Comparison of ENCODE assay signal across 12 mouse cellular contexts in genomic region chr9:116114339-116114738, GRCm38 (mm10).
DNase-seq lines count a peak whose midpoint lies in the region; ATAC-seq and TF ChIP-seq lines count a peak whose summit lies in the region.
"Had no signal": no experiment of that assay in that cellular context is flagged by ENCODE, and none has a peak within 500 bp of the region (broad histone marks: within the 10 kb centered on the region; RNA-seq: fewer than 3 reads in every experiment).

No protein-coding gene starts in this region.

- no peak overlapping the region for H3K9ac ChIP-seq in kidney, postnatal 0 days (ENCODE audit: low read depth, low read length)
- H3K9ac ChIP-seq in hindbrain, embryonic 16.5 days (ENCODE audit: low read depth, low read length) = no peak overlapping the region
- H3K9ac ChIP-seq: hindbrain, embryonic 15.5 days had no signal

- H3K36me3 ChIP-seq in kidney, postnatal 0 days (ENCODE audit: insufficient read depth, low read length) = peaks cover 25% of the 10 kb centered on the region
- peaks cover 25% of the 10 kb centered on the region for H3K36me3 ChIP-seq in splenic B cell, adult 2 months (ENCODE audit: control insufficient read depth, insufficient read depth, low read length, poor library complexity, severe bottlenecking)
- no peaks in the 10 kb centered on the region for H3K36me3 ChIP-seq in hindbrain, embryonic 16.5 days (ENCODE audit: control insufficient read depth, insufficient read depth, low read length)
- H3K36me3 ChIP-seq: hindbrain, embryonic 15.5 days had no signal

- no peaks in the 10 kb centered on the region for H3K9me3 ChIP-seq in kidney, postnatal 0 days (replicated peaks; ENCODE audit: low read length)
- no peaks in the 10 kb centered on the region for H3K9me3 ChIP-seq in hindbrain, embryonic 16.5 days (ENCODE audit: control insufficient read depth, low read length)
- H3K9me3 ChIP-seq: hindbrain, embryonic 15.5 days had no signal

- H3K4me2 ChIP-seq in kidney, postnatal 0 days (ENCODE audit: low read length) = no peak overlapping the region
- H3K4me2 ChIP-seq in hindbrain, embryonic 16.5 days (ENCODE audit: low read length) = no peak overlapping the region
- H3K4me2 ChIP-seq: hindbrain, embryonic 15.5 days; midbrain, embryonic 11.5 days had no signal

- H3K4me3 ChIP-seq in kidney, postnatal 0 days (replicated peaks; ENCODE audit: low read depth, low read length) = no peak overlapping the region
- H3K4me3 ChIP-seq in hindbrain, embryonic 16.5 days (ENCODE audit: low read length) = no peak overlapping the region
- H3K4me3 ChIP-seq: hindbrain, embryonic 15.5 days had no signal

- no peak for TF ChIP-seq CTCF in kidney, postnatal 0 days (IDR thresholded peaks at IDR 0.05; ENCODE audit: low read depth)

- WGBS in kidney, postnatal 0 days = 21% methylated on average over 4 of the region's 4 CpGs
- WGBS in hindbrain, embryonic 16.5 days = 71% methylated on average over 4 of the region's 4 CpGs

- H3K27me3 ChIP-seq in kidney, postnatal 0 days (ENCODE audit: insufficient read depth, low read length) = no peaks in the 10 kb centered on the region
- no peaks in the 10 kb centered on the region for H3K27me3 ChIP-seq in splenic B cell, adult 2 months (ENCODE audit: control insufficient read depth, insufficient read depth, low read length, poor library complexity, severe bottlenecking)
- no peaks in the 10 kb centered on the region for H3K27me3 ChIP-seq in hindbrain, embryonic 16.5 days (replicated peaks; ENCODE audit: control insufficient read depth, insufficient read depth, low read length)
- H3K27me3 ChIP-seq: hindbrain, embryonic 15.5 days had no signal

- ATAC-seq in kidney, postnatal 0 days (replicated peaks; ENCODE audit: low FRiP score, low read depth) = no peak
- ATAC-seq in hindbrain, embryonic 16.5 days = no peak

- H3K4me1 ChIP-seq in kidney, postnatal 0 days (replicated peaks; ENCODE audit: insufficient read depth, low read length) = peaks cover 8% of the 10 kb centered on the region; the same call in 1 of the 2 replicates
- H3K4me1 ChIP-seq in hindbrain, embryonic 16.5 days (ENCODE audit: control insufficient read depth, insufficient read depth, low read depth, low read length) = no peaks in the 10 kb centered on the region; the same call in 1 of the 2 replicates
- H3K4me1 ChIP-seq: hindbrain, embryonic 15.5 days had no signal

- DNase-seq in thymus, postnatal 36 days = peak; percentile 37 to 39
- no peak for DNase-seq in thymus, postnatal 4 days
- peak; percentile 46 to 66 for DNase-seq in heart, adult 9 months (ENCODE audit: low spot score in 2 of 2)
- DNase-seq in kidney, postnatal 0 days (ENCODE audit: low spot score) = peak; percentile 74
- peak; percentile 63 for DNase-seq in splenic B cell, adult 2 months (ENCODE audit: low read depth, low spot score)
- DNase-seq in cerebellum, postnatal 25 days = no peak
- DNase-seq in urinary bladder, adult 2 months (ENCODE audit: low spot score) = no peak
- DNase-seq: cerebellum, postnatal 10 days; retina, postnatal 1 day had no signal

- peak overlapping the region; percentile 1; the same call in 1 of the 2 replicates for H3K27ac ChIP-seq in kidney, postnatal 0 days
- H3K27ac ChIP-seq in hindbrain, embryonic 16.5 days (ENCODE audit: low read depth, low read length) = no peak overlapping the region
- H3K27ac ChIP-seq: hindbrain, embryonic 15.5 days had no signal

Comparison
In these comparisons a context has a peak if more than half of its experiments do, and no peak if none do; other contexts are left out.
1. DNase-seq: peak in thymus, postnatal 36 days (2 of 2), heart, adult 9 months (2 of 2), kidney, postnatal 0 days (single experiment) and splenic B cell, adult 2 months (single experiment); none in thymus, postnatal 4 days (single experiment), cerebellum, postnatal 25 days (0 of 2) and urinary bladder, adult 2 months (single experiment).